Mouse (Mus musculus) hindbrain, embryonic 14.5 days (tissue): Measurements from ENCODE around the gene Mettl24. TPM values are rescaled to one million over a fixed set of nuclear protein-coding genes. Genes with fewer than 3 reads are reported as not detected.

ENCODE experiments used
- ATAC-seq: fragments of 200-750 bp; cut with Nextera tagmentation; 2 replicates; pipeline ENCODE4 v1.8.0; 2017; ENCODE audit warnings: moderate number of reproducible peaks, mild to moderate bottlenecking, moderate TSS enrichment, moderate library complexity; ENCODE audit not compliant: low FRiP score
- DNase-seq: peaks from one replicate; pipeline ENCODE4 v3.0.0-alpha.2; 2015; ENCODE audit warnings: low spot score
- H3K27ac ChIP-seq: fragments of 300-500 bp; sonication (generic); 2 replicates; pipeline ENCODE4 v1.5.1; 2014; ENCODE audit warnings: mild to moderate bottlenecking, moderate library complexity
- H3K27me3 ChIP-seq: fragments of 300-500 bp; sonication (generic); 2 replicates; pipeline ENCODE4 v1.6.1; 2014; ENCODE audit warnings: mild to moderate bottlenecking, low read length, mixed read lengths; ENCODE audit not compliant: control insufficient read depth, insufficient read depth
- H3K36me3 ChIP-seq: fragments of 300-500 bp; sonication (generic); replicated peaks from 2 replicates; pipeline ENCODE4 v1.6.1; 2014; ENCODE audit not compliant: control insufficient read depth, insufficient read depth
- H3K4me1 ChIP-seq: fragments of 300-500 bp; sonication (generic); replicated peaks from 2 replicates; pipeline ENCODE4 v1.6.1; 2014; ENCODE audit warnings: antibody characterized with exemption, low read length, mixed read lengths; ENCODE audit not compliant: control insufficient read depth, insufficient read depth
- H3K4me2 ChIP-seq: fragments of 300-500 bp; sonication (generic); replicated peaks from 2 replicates; pipeline ENCODE4 v1.6.1; 2014; ENCODE audit warnings: mild to moderate bottlenecking, moderate library complexity
- H3K4me3 ChIP-seq: fragments of 300-500 bp; sonication (generic); replicated peaks from 2 replicates; pipeline ENCODE4 v1.5.1; 2014; ENCODE audit warnings: mild to moderate bottlenecking, low read length
- H3K9ac ChIP-seq: fragments of 300-500 bp; sonication (generic); 2 replicates; pipeline ENCODE4 v1.6.1; 2014
- H3K9me3 ChIP-seq: fragments of 300-500 bp; sonication (generic); 2 replicates; pipeline ENCODE4 v1.6.1; 2016; ENCODE audit warnings: low read length; ENCODE audit not compliant: control insufficient read depth
- whole genome bisulfite sequencing: fragments of 180-500 bp; shearing (Covaris S2); extraction: QIAGEN DNeasy Blood & Tissue Kit; methylation state at CpG from one replicate; pipeline ENCODE4 v1.1.7; 2014; 5-methylcytosine and 5-hydroxymethylcytosine counted together
- polyA plus RNA-seq: library from polyadenylated mRNA; unstranded; fragments of >200 nt; fragmentation: Nextera tagmentation; extraction: Ambion mirVana; gene quantifications from 2 replicates; pipeline ENCODE4 v1.2.1, GENCODE M21; 2014

The Mettl24 gene
- polyA plus RNA-seq, 1 experiment from 2014 or later: 0.33 TPM

DNA sequence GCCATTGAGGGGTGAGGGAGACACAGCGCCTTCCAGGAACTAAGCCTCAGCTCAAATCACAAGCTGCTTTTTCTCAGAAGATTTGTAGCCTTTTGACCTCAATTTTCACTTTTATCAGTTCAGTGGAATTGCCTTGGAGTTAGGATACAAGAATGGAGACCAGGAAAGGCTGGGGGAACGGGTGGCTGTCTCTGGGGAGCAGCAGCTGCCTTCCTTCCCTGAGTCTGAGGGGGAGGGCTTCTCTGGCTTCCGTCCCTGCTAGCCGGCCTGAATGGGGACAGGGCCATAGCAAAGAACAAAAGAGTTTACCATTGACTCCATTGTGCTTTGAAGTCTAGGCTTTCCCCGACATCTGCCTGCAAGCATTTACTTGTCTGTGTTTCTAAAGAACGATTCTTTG lies 41.3 kb downstream of the Mettl24 start:
- Histone ChIP-seq H3K4me2 (no peak overlapping the region), H3K9me3 (no peaks in the 10 kb centered on the region), H3K4me3 (no peak overlapping the region), H3K9ac (no peak overlapping the region), H3K27ac (no peak overlapping the region), H3K4me1 (peaks cover 22% of the 10 kb centered on the region), H3K27me3 (no peaks in the 10 kb centered on the region), H3K36me3 (no peaks in the 10 kb centered on the region)
- WGBS: 15% methylated on average over 6 of the region's 6 CpGs
- ATAC-seq (no peak), DNase-seq (no peak)

DNA sequence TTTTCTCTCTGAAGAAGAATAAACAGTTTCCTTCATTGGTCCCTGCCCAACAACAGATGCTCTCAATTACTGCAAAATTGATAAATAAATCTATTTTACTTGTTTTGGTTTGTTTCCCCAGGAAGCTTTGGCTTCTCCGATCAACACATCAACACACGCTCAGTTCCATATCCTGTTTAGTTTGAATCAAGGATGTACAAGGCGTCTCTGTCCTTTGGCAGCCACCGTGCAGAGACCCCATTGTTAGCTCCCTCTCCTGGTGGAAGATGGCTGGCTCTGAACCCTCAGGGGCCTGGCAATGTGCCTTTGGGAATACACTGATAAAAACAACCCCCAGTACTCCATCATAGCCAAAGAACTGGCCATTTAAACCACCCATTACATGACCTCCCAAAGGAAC lies 42.0 kb downstream of the Mettl24 start:
- no peak for ATAC-seq
- 39% methylated on average over 4 of the region's 4 CpGs for WGBS

DNA sequence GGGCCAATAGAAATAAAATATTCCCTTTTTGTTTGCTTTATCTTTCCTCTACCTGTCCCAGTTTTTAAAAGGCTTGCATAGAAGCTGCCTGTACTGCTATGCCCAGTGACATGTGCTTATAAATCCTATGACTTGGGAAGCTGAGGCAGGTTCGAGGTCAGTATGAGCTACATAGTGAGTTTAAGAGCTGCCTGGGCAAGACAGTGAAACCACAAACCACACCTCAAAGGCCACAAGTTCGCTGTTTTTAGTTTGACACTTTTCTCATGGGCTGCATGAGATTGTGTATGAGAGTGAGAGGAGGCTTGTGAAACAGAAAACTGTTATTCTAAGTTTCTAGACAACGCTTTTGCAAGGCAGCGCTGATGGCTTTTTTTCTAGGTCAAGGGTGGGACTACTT lies 42.4 kb downstream of the Mettl24 start:
- 90% methylated on average over 4 of the region's 4 CpGs for WGBS
- H3K4me1 ChIP-seq: peaks cover 22% of the 10 kb centered on the region
- H3K4me2 ChIP-seq: no peak overlapping the region
- H3K9ac ChIP-seq: no peak overlapping the region
- DNase-seq: no peak
- H3K4me3 ChIP-seq: no peak overlapping the region
- no peaks in the 10 kb centered on the region for H3K27me3 ChIP-seq
- no peak overlapping the region for H3K27ac ChIP-seq
- ATAC-seq: no peak
- no peaks in the 10 kb centered on the region for H3K36me3 ChIP-seq
- no peaks in the 10 kb centered on the region for H3K9me3 ChIP-seq

More for the DNA sequence above, 42.0 kb downstream of the Mettl24 start:
- Histone ChIP-seq H3K27me3 (no peaks in the 10 kb centered on the region), H3K36me3 (no peaks in the 10 kb centered on the region), H3K27ac (no peak overlapping the region), H3K4me2 (no peak overlapping the region), H3K4me1 (peaks cover 22% of the 10 kb centered on the region), H3K9me3 (no peaks in the 10 kb centered on the region), H3K4me3 (no peak overlapping the region), H3K9ac (no peak overlapping the region)
- no peak for DNase-seq

DNA sequence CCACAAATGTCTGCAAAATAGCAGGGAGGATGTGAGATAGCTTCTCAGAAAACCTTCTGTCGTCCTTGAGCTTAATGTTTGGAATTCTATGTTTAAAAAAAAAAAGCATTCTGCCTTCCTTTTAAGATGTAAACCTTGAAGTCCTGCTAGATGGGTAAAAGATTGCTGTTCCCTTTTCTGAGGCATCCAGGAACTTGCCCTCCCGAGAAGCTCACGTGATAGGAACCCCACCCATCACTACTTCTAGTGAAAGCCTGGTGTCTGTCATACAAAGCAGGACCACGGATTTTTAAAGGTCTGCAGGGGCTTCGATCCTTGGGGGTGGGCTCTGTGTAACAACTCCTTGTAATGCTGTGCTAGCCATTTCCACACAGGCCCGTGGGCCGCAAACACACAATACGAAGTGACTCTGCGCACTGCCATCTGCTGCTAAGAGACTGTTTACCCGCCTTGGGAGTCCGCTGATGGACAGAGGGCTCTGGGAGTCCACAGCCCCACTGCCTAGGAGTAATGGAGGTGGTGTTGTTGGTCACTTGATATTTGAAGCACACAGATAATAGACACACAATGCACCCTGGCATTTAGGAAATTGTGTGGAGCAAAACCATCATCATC lies 43.3 kb downstream of the Mettl24 start:
- no peak overlapping the region for H3K4me2 ChIP-seq
- no peak overlapping the region for H3K9ac ChIP-seq
- H3K4me3 ChIP-seq: no peak overlapping the region
- ATAC-seq: no peak
- H3K9me3 ChIP-seq: no peaks in the 10 kb centered on the region
- H3K36me3 ChIP-seq: no peaks in the 10 kb centered on the region
- no peak for DNase-seq
- whole genome bisulfite sequencing: 49% methylated on average over 11 of the region's 11 CpGs
- peaks cover 18% of the 10 kb centered on the region for H3K4me1 ChIP-seq
- peak overlapping the region; percentile 76 for H3K27ac ChIP-seq
- no peaks in the 10 kb centered on the region for H3K27me3 ChIP-seq

DNA sequence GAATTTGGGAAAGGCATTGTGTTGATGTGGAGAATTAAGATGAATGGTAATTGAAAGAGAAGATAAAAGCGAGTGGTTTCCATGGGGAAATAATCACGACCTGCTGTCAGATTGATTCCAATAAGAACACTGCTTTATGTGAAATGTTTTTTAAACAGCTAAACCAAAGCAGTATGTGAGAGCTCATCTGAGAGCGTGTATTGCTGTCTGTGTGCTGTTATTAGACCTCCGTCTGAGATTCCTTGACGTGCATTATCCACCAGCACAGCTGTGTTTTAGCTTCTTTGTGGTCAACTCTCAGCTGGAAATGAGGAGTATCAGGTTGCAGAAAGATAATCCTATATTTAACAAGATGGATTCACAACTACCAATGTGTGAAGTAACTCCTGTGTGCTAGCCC lies 43.9 kb downstream of the Mettl24 start:
- Histone ChIP-seq H3K36me3 (no peaks in the 10 kb centered on the region), H3K27me3 (no peaks in the 10 kb centered on the region), H3K4me3 (no peak overlapping the region), H3K27ac (peak overlapping the region; percentile 76), H3K9ac (no peak overlapping the region), H3K4me2 (no peak overlapping the region), H3K9me3 (no peaks in the 10 kb centered on the region), H3K4me1 (peaks cover 18% of the 10 kb centered on the region)
- ATAC-seq (peak; percentile 55; the same call in 1 of the 2 replicates), DNase-seq (peak; percentile 53)
- 19% methylated on average over 5 of the region's 5 CpGs for WGBS

DNA sequence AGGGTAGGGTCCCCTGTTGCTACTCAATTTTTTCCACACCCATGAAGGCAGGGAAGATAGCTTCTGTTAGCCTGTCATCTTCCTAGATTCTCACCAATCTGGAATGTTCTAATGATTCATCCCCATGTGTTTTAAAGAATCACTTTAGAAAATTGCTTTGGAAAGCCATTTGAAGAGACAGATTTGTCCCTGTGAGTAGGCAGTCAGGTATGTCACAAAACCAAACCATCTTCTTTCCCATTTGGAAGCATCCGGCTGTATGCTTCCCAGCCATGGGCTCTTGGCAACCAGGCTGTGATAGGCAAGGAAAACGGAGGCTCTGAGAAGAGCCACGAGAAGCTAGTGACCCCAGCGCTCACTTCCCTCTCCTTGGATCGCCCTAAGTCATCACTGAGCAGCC lies 47.1 kb downstream of the Mettl24 start:
- Histone ChIP-seq H3K4me1 (peaks cover 18% of the 10 kb centered on the region), H3K9me3 (no peaks in the 10 kb centered on the region), H3K4me3 (no peak overlapping the region), H3K9ac (no peak overlapping the region), H3K27ac (no peak overlapping the region), H3K4me2 (no peak overlapping the region), H3K27me3 (no peaks in the 10 kb centered on the region), H3K36me3 (no peaks in the 10 kb centered on the region)
- DNase-seq (no peak), ATAC-seq (no peak)
- 78% methylated on average over 5 of the region's 5 CpGs for WGBS

DNA sequence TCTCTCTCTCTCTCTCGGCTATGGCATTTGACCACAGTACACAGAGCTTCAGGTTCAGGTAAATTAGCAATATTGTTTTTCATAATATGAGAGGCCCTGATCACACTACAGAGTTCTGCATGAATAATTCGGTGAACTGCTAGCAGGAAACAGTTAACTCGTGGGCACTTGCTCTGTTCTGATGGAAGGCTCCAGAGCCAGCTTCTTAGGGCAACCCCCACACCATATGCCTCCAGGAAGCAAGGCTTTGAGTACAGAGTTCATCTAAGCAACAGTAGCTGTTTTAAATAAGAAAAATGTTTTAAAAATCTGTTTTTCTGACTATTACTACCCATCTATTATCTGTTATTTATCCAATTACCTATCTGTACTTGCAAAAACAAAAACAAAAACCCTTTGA lies 50.2 kb downstream of the Mettl24 start:
- Histone ChIP-seq H3K9ac (no peak overlapping the region), H3K4me2 (no peak overlapping the region), H3K9me3 (no peaks in the 10 kb centered on the region), H3K4me3 (no peak overlapping the region), H3K4me1 (peaks cover 17% of the 10 kb centered on the region; the same call in 1 of the 2 replicates), H3K27me3 (no peaks in the 10 kb centered on the region), H3K27ac (no peak overlapping the region), H3K36me3 (no peaks in the 10 kb centered on the region)
- DNase-seq (no peak), ATAC-seq (no peak)
- 71% methylated on average over 3 of the region's 3 CpGs for WGBS

DNA sequence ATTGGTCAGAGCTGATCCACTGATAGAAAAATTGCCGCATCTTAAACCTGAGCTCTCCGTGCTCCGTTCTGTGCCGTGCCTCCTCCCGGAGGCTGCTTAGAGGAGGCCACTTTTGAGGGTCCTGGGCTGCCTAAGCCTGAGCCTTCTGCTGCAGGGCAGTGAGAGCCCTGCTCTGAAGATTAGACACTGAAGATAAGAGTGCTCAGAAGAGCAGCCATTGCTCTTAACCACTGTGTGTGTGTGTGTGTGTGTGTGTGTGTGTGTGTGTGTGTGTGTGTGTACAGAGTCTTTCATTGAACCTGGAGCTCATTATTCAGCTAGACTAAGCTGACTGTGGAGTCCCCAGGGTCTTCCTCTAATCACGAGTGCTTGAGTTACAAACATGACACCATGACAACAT lies 53.1 kb downstream of the Mettl24 start:
- no peak overlapping the region for H3K27ac ChIP-seq
- H3K27me3 ChIP-seq: no peaks in the 10 kb centered on the region
- no peaks in the 10 kb centered on the region for H3K36me3 ChIP-seq
- H3K4me1 ChIP-seq: peaks cover 17% of the 10 kb centered on the region; the same call in 1 of the 2 replicates
- no peaks in the 10 kb centered on the region for H3K9me3 ChIP-seq
- H3K9ac ChIP-seq: no peak overlapping the region
- 80% methylated on average over 6 of the region's 6 CpGs for WGBS
- no peak overlapping the region for H3K4me3 ChIP-seq
- no peak for ATAC-seq
- no peak for DNase-seq
- H3K4me2 ChIP-seq: no peak overlapping the region

DNA sequence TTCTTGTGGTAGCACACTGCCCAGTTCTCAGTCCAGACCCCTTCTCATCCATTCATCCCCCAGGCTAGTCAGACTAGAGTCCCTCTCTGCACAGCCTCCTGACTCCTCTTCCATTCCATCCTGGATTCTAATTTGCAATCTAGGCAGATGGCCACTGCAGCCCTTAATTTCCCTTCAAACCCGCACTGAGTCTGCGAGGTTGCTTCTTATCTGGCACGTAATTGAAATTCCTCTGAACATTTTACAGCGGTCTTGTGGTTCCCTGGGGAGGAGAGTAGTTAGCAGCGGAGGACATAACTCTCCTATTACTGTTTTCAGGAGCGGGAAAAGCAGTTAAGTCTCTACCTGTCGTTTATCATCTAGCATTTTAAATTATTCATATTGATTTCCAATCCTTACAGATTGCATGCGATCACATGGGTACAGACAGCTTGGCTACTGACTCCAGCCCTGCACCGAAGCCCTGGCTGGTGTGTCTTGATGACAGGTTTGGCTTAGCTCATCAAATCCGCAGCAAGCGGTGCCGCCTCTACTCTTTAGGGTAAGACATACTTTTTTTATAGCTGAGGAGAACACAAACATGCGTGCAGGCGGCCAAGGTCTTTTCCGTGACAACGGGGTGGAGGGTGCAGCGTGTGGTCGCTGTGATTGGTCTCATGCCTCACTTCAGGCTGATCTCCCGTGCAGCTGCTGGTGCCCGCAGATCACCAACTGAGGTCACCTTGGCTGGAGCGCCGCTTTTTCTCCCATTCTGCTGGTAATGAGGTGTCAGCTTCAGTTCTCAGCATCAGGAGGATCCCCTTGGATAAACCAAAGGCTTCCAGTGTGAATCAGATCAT lies 54.4 kb downstream of the Mettl24 start:
- Histone ChIP-seq H3K9me3 (no peaks in the 10 kb centered on the region), H3K9ac (peak overlapping the region; percentile 16; the same call in 1 of the 2 replicates), H3K36me3 (no peaks in the 10 kb centered on the region), H3K4me3 (0 out of 2 replicates have a peak overlapping the region, but pooled peaks have one; percentile 7), H3K27me3 (no peaks in the 10 kb centered on the region), H3K27ac (peak overlapping the region; percentile 74), H3K4me1 (peaks cover 17% of the 10 kb centered on the region; the same call in 1 of the 2 replicates), H3K4me2 (peak overlapping the region; percentile 39)
- peak; percentile 84 for ATAC-seq
- WGBS: 49% methylated on average over 22 of the region's 22 CpGs
- DNase-seq: peak; percentile 60
